Mouse (Mus musculus): ENCODE data around the gene Mmp7.

Gene Mmp7

DNA sequence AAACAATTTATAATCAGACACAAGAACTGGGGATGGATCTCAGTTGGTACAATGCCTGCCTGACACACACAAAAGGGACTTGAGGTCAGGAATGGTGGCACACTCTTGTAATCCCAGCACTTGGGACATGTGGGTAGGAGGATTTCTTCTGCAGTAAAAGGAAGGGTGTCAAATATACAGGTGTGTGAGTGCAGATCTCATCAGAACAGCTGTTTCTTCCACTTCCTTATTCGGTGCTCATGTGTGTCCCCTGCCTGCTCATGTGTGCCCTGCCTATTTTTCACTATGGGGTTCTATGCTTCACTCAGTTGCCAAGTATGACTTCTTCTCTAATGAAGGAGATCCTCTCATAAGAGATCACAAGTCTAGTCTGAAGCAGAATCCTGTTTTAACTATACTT is 50.8 kb downstream of the Mmp7 start:
- in situ Hi-C loops (cut with MboI, MseI): no loop called here

DNA sequence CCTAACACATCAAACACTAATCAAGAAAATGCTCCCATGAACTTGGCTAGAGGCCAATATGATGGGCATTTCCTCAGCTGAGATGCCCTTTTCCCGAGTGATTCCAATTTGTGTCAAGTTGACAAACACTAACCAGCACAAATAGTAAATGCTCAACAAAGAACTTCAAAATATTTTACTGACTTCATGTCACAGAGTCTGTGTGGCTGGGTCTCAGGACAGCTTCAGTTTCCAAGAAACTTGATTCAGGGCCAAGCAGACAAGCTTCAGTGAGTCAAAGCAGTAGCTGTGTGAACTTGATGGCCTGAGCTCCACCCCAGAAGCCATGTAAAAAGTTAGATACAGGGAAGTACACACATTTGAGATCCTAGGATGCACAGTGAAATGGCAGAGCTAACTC is 52.3 kb downstream of the Mmp7 start:
- in situ Hi-C loops (cut with MboI, MseI): no loop called here

DNA sequence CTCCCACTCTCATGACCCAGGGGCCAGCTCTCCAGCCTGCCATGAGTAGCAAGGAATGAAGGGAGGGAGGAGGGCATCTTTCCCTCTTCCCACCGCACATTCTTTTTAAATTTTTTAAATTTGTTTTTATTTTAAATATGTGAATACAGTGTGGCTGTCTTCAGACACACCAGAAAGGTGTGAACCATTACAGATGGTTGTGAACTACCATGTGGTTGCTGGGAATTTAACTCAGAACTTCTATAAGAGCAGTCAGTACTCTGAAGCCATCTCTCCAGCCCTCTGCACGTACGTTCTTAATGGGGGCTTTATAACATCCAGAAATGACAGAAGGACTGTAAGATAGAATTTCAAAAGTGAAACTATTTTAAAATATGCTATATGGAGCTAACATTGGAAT is 57.0 kb downstream of the Mmp7 start:
- in situ Hi-C loops (cut with MboI, MseI): no loop called here

All from T-helper 2 cell (primary cell).